Comparison of ENCODE assay signal across 8 mouse cellular contexts in the genomic region with DNA sequence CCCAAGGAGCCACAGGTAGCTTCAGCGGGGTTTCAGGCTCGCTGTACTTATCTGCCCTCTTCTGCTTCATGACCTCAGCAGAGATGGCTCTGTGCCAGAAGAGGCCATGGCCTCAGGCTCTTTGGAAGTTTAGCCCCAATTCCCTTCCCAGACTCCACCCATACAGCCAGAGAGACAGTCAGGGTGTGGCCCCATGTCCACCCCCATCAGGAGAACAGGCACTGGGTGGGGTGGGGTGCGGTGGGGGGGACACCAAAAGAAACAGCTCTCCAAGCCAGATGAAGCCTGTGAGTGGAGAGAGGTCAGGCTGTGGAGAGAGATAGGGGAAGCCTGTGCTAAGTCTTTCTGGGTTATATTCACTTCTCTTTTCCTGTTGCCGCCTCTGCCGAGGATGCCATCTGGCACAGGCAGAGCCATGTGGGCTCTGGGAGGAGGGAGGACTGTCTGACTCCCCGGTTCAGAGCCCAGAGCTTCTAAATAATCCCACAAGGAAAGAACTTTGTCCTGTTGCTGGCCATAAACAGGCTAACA. TPM values are rescaled to one million over a fixed set of nuclear protein-coding genes. Genes with fewer than 3 reads are reported as not detected.
A peak's percentile ranks its signal among the peaks of the same experiment; 100 is the strongest.
DNase-seq lines count a peak whose midpoint lies in the region; ATAC-seq lines count a peak whose summit lies in the region.

No protein-coding gene starts in this region.

- peaks cover 8% of the 10 kb centered on the region for H3K4me1 ChIP-seq in hindbrain, embryonic 14.5 days (replicated peaks; ENCODE audit: control insufficient read depth, insufficient read depth, low read length)

- ATAC-seq in hindbrain, embryonic 14.5 days (ENCODE audit: low FRiP score), result no peak
- ATAC-seq in megakaryocyte, adult 5-6 weeks (ENCODE audit: poor library complexity, severe bottlenecking), result peak; percentile 59

- H3K36me3 ChIP-seq in hindbrain, embryonic 14.5 days (replicated peaks; ENCODE audit: control insufficient read depth, insufficient read depth), result peaks cover 10% of the 10 kb centered on the region

- 50% methylated on average over 6 of the region's 6 CpGs for WGBS in hindbrain, embryonic 14.5 days

- no peak overlapping the region for H3K9ac ChIP-seq in hindbrain, embryonic 14.5 days

- H3K4me2 ChIP-seq in hindbrain, embryonic 14.5 days (replicated peaks), result peak overlapping the region; percentile 47

- no peaks in the 10 kb centered on the region for H3K27me3 ChIP-seq in hindbrain, embryonic 14.5 days (ENCODE audit: control insufficient read depth, insufficient read depth, low read length)

- peak; percentile 18 for DNase-seq in embryo, embryonic 11 days
- no peak for DNase-seq in embryo, embryonic 9.5 days (ENCODE audit: extremely low spot score)
- DNase-seq in c-Kit-positive CD71-negative TER-119-negative erythroid progenitor cells, embryonic 14.5 days (ENCODE audit: low read depth), result peak; percentile 44
- DNase-seq in gastrocnemius, adult 18-20 months (ENCODE audit: low spot score), result peak; percentile 73
- no peak for DNase-seq in hindbrain, embryonic 14.5 days (ENCODE audit: low spot score)
- peak; percentile 53 to 76 for DNase-seq in layer of hippocampus, postnatal 36 days
- DNase-seq in spleen, postnatal 36 days (ENCODE audit: low spot score in 2 of 2), result peak; percentile 62 to 63

- no peak overlapping the region; the same call in 1 of the 2 replicates for H3K4me3 ChIP-seq in hindbrain, embryonic 14.5 days (replicated peaks; ENCODE audit: low read length)

- H3K9me3 ChIP-seq in hindbrain, embryonic 14.5 days (ENCODE audit: control insufficient read depth, low read length), result no peaks in the 10 kb centered on the region

- no peak overlapping the region for H3K27ac ChIP-seq in hindbrain, embryonic 14.5 days

RNA-seq across cellular contexts. Expression of a gene that starts 1.0 kb away (rescaled TPM):
- 1 to 10 TPM; 1.0 to 1.2 TPM for total RNA-seq in gastrocnemius, adult 18-20 months (2021)
- 0.30 and 0.44 TPM in 2 replicates for polyA plus RNA-seq in hindbrain, embryonic 14.5 days (2014; fragmentation: Nextera tagmentation; extraction: Ambion mirVana)
- total RNA-seq in layer of hippocampus, postnatal 36 days (2021), result 1 to 10 TPM; 4.0 to 4.2 TPM
- 22.8 and 24.6 TPM in 2 replicates for total RNA-seq in megakaryocyte, adult 5-6 weeks (2015)
- total RNA-seq in megakaryocyte, adult 5-6 weeks (2017), result 42.8 and 45.7 TPM in 2 replicates

RNA-seq across cellular contexts. Expression of a gene that starts 6.9 kb away (rescaled TPM):
- not detected for total RNA-seq in gastrocnemius, adult 18-20 months (2021)
- not detected in 2 replicates for polyA plus RNA-seq in hindbrain, embryonic 14.5 days (2014; fragmentation: Nextera tagmentation; extraction: Ambion mirVana)
- not detected for total RNA-seq in layer of hippocampus, postnatal 36 days (2021)
- total RNA-seq in megakaryocyte, adult 5-6 weeks (2015), result not detected in 2 replicates
- not detected in 2 replicates for total RNA-seq in megakaryocyte, adult 5-6 weeks (2017)

RNA-seq across cellular contexts. Expression of a gene that starts 20.4 kb away (rescaled TPM):
- total RNA-seq in gastrocnemius, adult 18-20 months (2021), result not detected
- polyA plus RNA-seq in hindbrain, embryonic 14.5 days (2014; fragmentation: Nextera tagmentation; extraction: Ambion mirVana), result not detected in 2 replicates
- not detected for total RNA-seq in layer of hippocampus, postnatal 36 days (2021)
- total RNA-seq in megakaryocyte, adult 5-6 weeks (2015), result not detected in 2 replicates
- not detected in 2 replicates for total RNA-seq in megakaryocyte, adult 5-6 weeks (2017)

RNA-seq across cellular contexts. Expression of a gene that starts 41.5 kb away (rescaled TPM):
- 100 to 1,000 TPM; 131 to 137 TPM for total RNA-seq in gastrocnemius, adult 18-20 months (2021)
- polyA plus RNA-seq in hindbrain, embryonic 14.5 days (2014; fragmentation: Nextera tagmentation; extraction: Ambion mirVana), result 15.1 and 16.2 TPM in 2 replicates
- 100 to 1,000 TPM; 174 to 190 TPM for total RNA-seq in layer of hippocampus, postnatal 36 days (2021)
- not detected in 2 replicates for total RNA-seq in megakaryocyte, adult 5-6 weeks (2015)
- not detected in 2 replicates for total RNA-seq in megakaryocyte, adult 5-6 weeks (2017)

RNA-seq across cellular contexts. Expression of a gene that starts 46.5 kb away (rescaled TPM):
- 1 to 10 TPM; 7.4 to 8.0 TPM for total RNA-seq in gastrocnemius, adult 18-20 months (2021)
- polyA plus RNA-seq in hindbrain, embryonic 14.5 days (2014; fragmentation: Nextera tagmentation; extraction: Ambion mirVana), result 5.6 and 6.0 TPM in 2 replicates
- 10 to 100 TPM; 17.4 to 18.9 TPM for total RNA-seq in layer of hippocampus, postnatal 36 days (2021)
- total RNA-seq in megakaryocyte, adult 5-6 weeks (2015), result 3.2 and 3.4 TPM in 2 replicates
- 7.7 and 8.0 TPM in 2 replicates for total RNA-seq in megakaryocyte, adult 5-6 weeks (2017)

Comparison
In these comparisons a context has a peak if more than half of its experiments do, and no peak if none do; other contexts are left out.
1. DNase-seq: peak in embryo, embryonic 11 days (single experiment), c-Kit-positive CD71-negative TER-119-negative erythroid progenitor cells, embryonic 14.5 days (single experiment), gastrocnemius, adult 18-20 months (single experiment), layer of hippocampus, postnatal 36 days (2 of 2) and spleen, postnatal 36 days (2 of 2); none in embryo, embryonic 9.5 days (single experiment) and hindbrain, embryonic 14.5 days (single experiment).
2. RNA of a gene that starts 1.0 kb away (total RNA-seq): 22.8 to 45.7 TPM in megakaryocyte, adult 5-6 weeks; 4.0 to 4.2 TPM in layer of hippocampus, postnatal 36 days and 1.0 to 1.2 TPM in gastrocnemius, adult 18-20 months; every median in the first group is over 4 times any median in the second.